Mouse (Mus musculus): ENCODE results near the gene Tax1bp3.

Tax1bp3 gene

GRCm38 (mm10) chr11:73176608-73177508 is at the start of gene Tax1bp3, which contains the start of gene Emc6:
TSS of gene Tax1bp3 (plus strand) at chr11:73177083.
TSS of gene Emc6 (minus strand) at chr11:73177037.
- DNase-seq (ENCODE audit: low read depth, low spot score), result peak; percentile 92

GRCm38 (mm10) chr11:73131020-73131419 is 45.9 kb upstream of the Tax1bp3 start:
- DNase-seq (ENCODE audit: low read depth, low spot score), result no peak

GRCm38 (mm10) chr11:73132999-73133398 is 43.9 kb upstream of the Tax1bp3 start:
- DNase-seq (ENCODE audit: low read depth, low spot score), result no peak

GRCm38 (mm10) chr11:73134222-73134621 is 42.7 kb upstream of the Tax1bp3 start:
- DNase-seq (ENCODE audit: low read depth, low spot score), result no peak

GRCm38 (mm10) chr11:73136587-73136986 is 40.3 kb upstream of the Tax1bp3 start:
- no peak for DNase-seq (ENCODE audit: low read depth, low spot score)

- no peak for DNase-seq (ENCODE audit: low read depth, low spot score)
Measured at GRCm38 (mm10) chr11:73137116-73137515, 39.8 kb upstream of the Tax1bp3 start.

GRCm38 (mm10) chr11:73137591-73138501 is 39.0 kb upstream of the Tax1bp3 start, which contains the start of gene Haspin:
TSS of gene Haspin (minus strand) at chr11:73138294.
- DNase-seq (ENCODE audit: low read depth, low spot score), result peak; percentile 81

- no peak for DNase-seq (ENCODE audit: low read depth, low spot score)
Measured at GRCm38 (mm10) chr11:73144261-73144681, 32.6 kb upstream of the Tax1bp3 start.

- DNase-seq (ENCODE audit: low read depth, low spot score), result no peak
Measured at GRCm38 (mm10) chr11:73146026-73146974, 30.6 kb upstream of the Tax1bp3 start.

- DNase-seq (ENCODE audit: low read depth, low spot score), result no peak
Measured at GRCm38 (mm10) chr11:73146975-73147365, 29.9 kb upstream of the Tax1bp3 start.

- DNase-seq (ENCODE audit: low read depth, low spot score), result no peak
Measured at GRCm38 (mm10) chr11:73148209-73148608, 28.7 kb upstream of the Tax1bp3 start.

- no peak for DNase-seq (ENCODE audit: low read depth, low spot score)
Measured at GRCm38 (mm10) chr11:73155071-73155470, 21.8 kb upstream of the Tax1bp3 start.

GRCm38 (mm10) chr11:73159957-73160810 is 16.7 kb upstream of the Tax1bp3 start, which contains the start of gene P2rx5:
TSS of gene P2rx5 (plus strand) at chr11:73160421.
- DNase-seq (ENCODE audit: low read depth, low spot score), result no peak

- no peak for DNase-seq (ENCODE audit: low read depth, low spot score)
Measured at GRCm38 (mm10) chr11:73160811-73161200, 16.1 kb upstream of the Tax1bp3 start.

- no peak for DNase-seq (ENCODE audit: low read depth, low spot score)
Measured at GRCm38 (mm10) chr11:73161616-73162015, 15.3 kb upstream of the Tax1bp3 start.

- no peak for DNase-seq (ENCODE audit: low read depth, low spot score)
Measured at GRCm38 (mm10) chr11:73162284-73162683, 14.6 kb upstream of the Tax1bp3 start.

- DNase-seq (ENCODE audit: low read depth, low spot score), result no peak
Measured at GRCm38 (mm10) chr11:73168071-73168470, 8.8 kb upstream of the Tax1bp3 start.

- DNase-seq (ENCODE audit: low read depth, low spot score), result no peak
Measured at GRCm38 (mm10) chr11:73168576-73168975, 8.3 kb upstream of the Tax1bp3 start.

- peak; percentile 36 for DNase-seq (ENCODE audit: low read depth, low spot score)
Measured at GRCm38 (mm10) chr11:73169231-73169630, 7.7 kb upstream of the Tax1bp3 start.

GRCm38 (mm10) chr11:73172186-73172585 is 4.7 kb upstream of the Tax1bp3 start:
- DNase-seq (ENCODE audit: low read depth, low spot score), result no peak
